Mouse (Mus musculus): Measurements from ENCODE around the gene Scamp5.
"Not testable (repeated sequence)": the region's sequence is repeated elsewhere in the genome, so short reads cannot be mapped to it uniquely, and the experiment has no call there.

Gene Scamp5

GRCm38 (mm10) chr9:57452624-57453462 lies 15.0 kb downstream of the Scamp5 start:
- in situ Hi-C loops (cut with MseI, MboI) = no loop called here

- in situ Hi-C loops (cut with MseI, MboI) = no loop called here
Observed at GRCm38 (mm10) chr9:57449715-57450114, 18.1 kb downstream of the Scamp5 start.

- in situ Hi-C loops (cut with MseI, MboI) = no loop called here
Observed at GRCm38 (mm10) chr9:57440620-57441019, 27.2 kb downstream of the Scamp5 start.

- in situ Hi-C loops (cut with MseI, MboI) = loop anchor here (10.0 kb wide), 2 partner anchors 85 to 175 kb away; partner anchors contain the start of gene 1700017B05Rik (in 1 of the 2)
Observed at GRCm38 (mm10) chr9:57439522-57440295, 28.2 kb downstream of the Scamp5 start, which contains the start of gene Ppcdc. Ppcdc (minus strand) TSS chr9:57440124.

GRCm38 (mm10) chr9:57439083-57439482 lies 28.8 kb downstream of the Scamp5 start:
- in situ Hi-C loops (cut with MseI, MboI) = loop anchor here (10.0 kb wide), 2 partner anchors 84 to 174 kb away; partner anchors contain the start of gene 1700017B05Rik (in 1 of the 2)

- in situ Hi-C loops (cut with MseI, MboI) = loop anchor here (10.0 kb wide), 2 partner anchors 83 to 173 kb away; partner anchors contain the start of gene 1700017B05Rik (in 1 of the 2)
Observed at GRCm38 (mm10) chr9:57437896-57438614, 29.8 kb downstream of the Scamp5 start.

- in situ Hi-C loops (cut with MseI, MboI) = loop anchor here (10.0 kb wide), 2 partner anchors 81 to 171 kb away; partner anchors contain the start of gene 1700017B05Rik (in 1 of the 2)
Observed at GRCm38 (mm10) chr9:57436166-57436565, 31.7 kb downstream of the Scamp5 start.

GRCm38 (mm10) chr9:57434405-57435165 lies 33.3 kb downstream of the Scamp5 start:
- in situ Hi-C loops (cut with MseI, MboI) = loop anchor here (5.0 to 10.0 kb wide), 3 partner anchors 80 to 177 kb away; partner anchors contain the start of gene 1700017B05Rik (in 1 of the 2)

GRCm38 (mm10) chr9:57433097-57434032 lies 34.5 kb downstream of the Scamp5 start:
- in situ Hi-C loops (cut with MseI, MboI) = loop anchor here (5.0 to 10.0 kb wide), 3 partner anchors 79 to 176 kb away; partner anchors contain the start of gene 1700017B05Rik (in 1 of the 2)

- in situ Hi-C loops (cut with MseI, MboI) = loop anchor here (5.0 to 10.0 kb wide), 3 partner anchors 78 to 175 kb away; partner anchors contain the start of gene 1700017B05Rik (in 1 of the 2)
Observed at GRCm38 (mm10) chr9:57432480-57432879, 35.4 kb downstream of the Scamp5 start.

GRCm38 (mm10) chr9:57431202-57431601 lies 36.7 kb downstream of the Scamp5 start:
- in situ Hi-C loops (cut with MseI, MboI) = loop anchor here (5.0 to 10.0 kb wide), 3 partner anchors 76 to 174 kb away; partner anchors contain the start of gene 1700017B05Rik (in 1 of the 2)

GRCm38 (mm10) chr9:57428391-57428790 lies 39.5 kb downstream of the Scamp5 start:
- in situ Hi-C loops (cut with MseI, MboI) = no loop called here

- in situ Hi-C loops (cut with MseI, MboI) = no loop called here
Observed at GRCm38 (mm10) chr9:57427937-57428336, 39.9 kb downstream of the Scamp5 start.

- in situ Hi-C loops (cut with MseI, MboI) = not testable (repeated sequence)
Observed at GRCm38 (mm10) chr9:57427123-57427522, 40.7 kb downstream of the Scamp5 start.

GRCm38 (mm10) chr9:57425116-57425515 lies 42.7 kb downstream of the Scamp5 start:
- in situ Hi-C loops (cut with MseI, MboI) = no loop called here

GRCm38 (mm10) chr9:57424066-57424465 lies 43.8 kb downstream of the Scamp5 start:
- in situ Hi-C loops (cut with MseI, MboI) = no loop called here

GRCm38 (mm10) chr9:57421688-57422111 lies 46.2 kb downstream of the Scamp5 start:
- in situ Hi-C loops (cut with MseI, MboI) = no loop called here

- in situ Hi-C loops (cut with MseI, MboI) = no loop called here
Observed at GRCm38 (mm10) chr9:57421121-57421571, 46.7 kb downstream of the Scamp5 start.
